Mouse (Mus musculus): ENCODE results near the gene Calm2.
A peak's percentile ranks its signal among the peaks of the same experiment; 100 is the strongest.

Gene Calm2

GRCm38 (mm10) chr17:87446767-87447611 lies at the start of gene Calm2:
Calm2 (minus strand) TSS chr17:87446935.
- peak; percentile 98 for DNase-seq (ENCODE audit: low spot score in 2 of 2)

GRCm38 (mm10) chr17:87495504-87495903 lies 48.8 kb upstream of the Calm2 start:
- DNase-seq (ENCODE audit: low spot score in 2 of 2): no peak

- DNase-seq (ENCODE audit: low spot score in 2 of 2): no peak
Observed at GRCm38 (mm10) chr17:87494310-87494709, 47.6 kb upstream of the Calm2 start.

GRCm38 (mm10) chr17:87492286-87492685 lies 45.6 kb upstream of the Calm2 start:
- peak in 1 of 2 experiments; percentile 12 for DNase-seq (ENCODE audit: low spot score in 2 of 2)

GRCm38 (mm10) chr17:87490295-87490694 lies 43.6 kb upstream of the Calm2 start:
- DNase-seq (ENCODE audit: low spot score in 2 of 2): no peak

GRCm38 (mm10) chr17:87485751-87486150 lies 39.0 kb upstream of the Calm2 start:
- DNase-seq (ENCODE audit: low spot score in 2 of 2): no peak

- DNase-seq (ENCODE audit: low spot score in 2 of 2): no peak
Observed at GRCm38 (mm10) chr17:87482867-87483266, 36.1 kb upstream of the Calm2 start.

- DNase-seq (ENCODE audit: low spot score in 2 of 2): no peak
Observed at GRCm38 (mm10) chr17:87478569-87478968, 31.8 kb upstream of the Calm2 start.

- DNase-seq (ENCODE audit: low spot score in 2 of 2): no peak
Observed at GRCm38 (mm10) chr17:87477611-87478010, 30.9 kb upstream of the Calm2 start.

- DNase-seq (ENCODE audit: low spot score in 2 of 2): no peak
Observed at GRCm38 (mm10) chr17:87475356-87475755, 28.6 kb upstream of the Calm2 start.

- no peak for DNase-seq (ENCODE audit: low spot score in 2 of 2)
Observed at GRCm38 (mm10) chr17:87474501-87474795, 27.7 kb upstream of the Calm2 start.

GRCm38 (mm10) chr17:87473736-87474500 lies 27.2 kb upstream of the Calm2 start:
- DNase-seq (ENCODE audit: low spot score in 2 of 2): peak; percentile 35 to 45

- DNase-seq (ENCODE audit: low spot score in 2 of 2): no peak
Observed at GRCm38 (mm10) chr17:87473441-87473735, 26.7 kb upstream of the Calm2 start.

- no peak for DNase-seq (ENCODE audit: low spot score in 2 of 2)
Observed at GRCm38 (mm10) chr17:87472879-87473278, 26.1 kb upstream of the Calm2 start.

- no peak for DNase-seq (ENCODE audit: low spot score in 2 of 2)
Observed at GRCm38 (mm10) chr17:87471661-87472060, 24.9 kb upstream of the Calm2 start.

- DNase-seq (ENCODE audit: low spot score in 2 of 2): no peak
Observed at GRCm38 (mm10) chr17:87470797-87471196, 24.1 kb upstream of the Calm2 start.

- no peak for DNase-seq (ENCODE audit: low spot score in 2 of 2)
Observed at GRCm38 (mm10) chr17:87470282-87470681, 23.5 kb upstream of the Calm2 start.

- DNase-seq (ENCODE audit: low spot score in 2 of 2): no peak
Observed at GRCm38 (mm10) chr17:87469428-87469827, 22.7 kb upstream of the Calm2 start.

- DNase-seq (ENCODE audit: low spot score in 2 of 2): no peak
Observed at GRCm38 (mm10) chr17:87468616-87469015, 21.9 kb upstream of the Calm2 start.

- DNase-seq (ENCODE audit: low spot score in 2 of 2): no peak
Observed at GRCm38 (mm10) chr17:87461499-87461896, 14.8 kb upstream of the Calm2 start.

GRCm38 (mm10) chr17:87460669-87461498 lies 14.1 kb upstream of the Calm2 start:
- no peak for DNase-seq (ENCODE audit: low spot score in 2 of 2)
